Mouse (Mus musculus): ENCODE data around the gene Ggta1. TPM values are rescaled to one million over a fixed set of nuclear protein-coding genes. Genes with fewer than 3 reads are reported as not detected.

Gene Ggta1
- polyA plus RNA-seq, 1 experiment: 4.9 TPM

GRCm38 (mm10) chr2:35477999-35478811, 15.2 kb upstream of the Ggta1 start:
- peak overlapping the region; percentile 81 for H3K4me2 ChIP-seq (ENCODE audit: low read depth)
- H3K4me3 ChIP-seq: no peak overlapping the region
- no peak for TF ChIP-seq MYOG (IDR thresholded peaks at IDR 0.05; ENCODE audit: control insufficient read depth in 1 of 3, insufficient read depth in 1 of 3, insufficient read length in 2 of 3, low read depth in 2 of 3)
- TF ChIP-seq MYOD1 (IDR thresholded peaks at IDR 0.05; ENCODE audit: control insufficient read depth in 1 of 3, insufficient read length in 2 of 3, low read depth in 2 of 3): no peak
- no peak for TF ChIP-seq MAX (IDR thresholded peaks at IDR 0.05; ENCODE audit: low read depth)
- TF ChIP-seq USF1 (IDR thresholded peaks at IDR 0.05; ENCODE audit: low read depth): peak; percentile 56
- TF ChIP-seq TCF3 (IDR thresholded peaks at IDR 0.05; ENCODE audit: insufficient read length, low read depth): no peak
- TF ChIP-seq POLR2AphosphoS2 (IDR thresholded peaks at IDR 0.05; ENCODE audit: insufficient read length, low read depth): no peak
- H3K27me3 ChIP-seq (ENCODE audit: control insufficient read depth, insufficient read depth, insufficient read length): no peaks in the 10 kb centered on the region
- H3K36me3 ChIP-seq (ENCODE audit: control insufficient read depth, insufficient read depth): no peaks in the 10 kb centered on the region
- H3K79me2 ChIP-seq (ENCODE audit: control insufficient read depth, insufficient read depth): no peaks in the 10 kb centered on the region
- H3ac ChIP-seq (ENCODE audit: control insufficient read depth, insufficient read length): no peak overlapping the region

DNA sequence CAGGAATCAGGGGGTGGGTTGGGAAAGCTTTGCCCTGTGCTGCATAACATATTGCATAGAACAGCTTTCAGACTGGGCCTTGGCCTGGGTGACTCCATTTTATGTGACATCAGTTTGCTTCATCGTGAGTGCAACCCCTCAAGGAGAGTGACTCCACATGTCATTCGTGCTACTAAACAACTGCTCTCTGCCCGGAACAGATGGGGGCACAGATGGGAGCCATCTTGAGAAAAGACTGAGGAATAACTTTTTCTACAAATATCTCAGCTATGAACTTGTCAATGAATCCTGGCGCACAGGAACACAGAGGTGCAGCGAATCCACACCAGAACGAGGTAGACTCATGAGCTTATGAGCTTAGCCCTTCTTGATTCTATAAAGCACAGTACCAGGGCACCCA, 14.3 kb upstream of the Ggta1 start:
- Histone ChIP-seq H3K4me3 (no peak overlapping the region), H3K27me3 (ENCODE audit: control insufficient read depth, insufficient read depth, insufficient read length) (no peaks in the 10 kb centered on the region), H3K4me2 (ENCODE audit: low read depth) (no peak overlapping the region), H3K79me2 (ENCODE audit: control insufficient read depth, insufficient read depth) (no peaks in the 10 kb centered on the region), H3ac (ENCODE audit: control insufficient read depth, insufficient read length) (no peak overlapping the region), H3K36me3 (ENCODE audit: control insufficient read depth, insufficient read depth) (no peaks in the 10 kb centered on the region)
- no peak for TF ChIP-seq TCF12 (IDR thresholded peaks at IDR 0.05; ENCODE audit: insufficient read depth, poor library complexity, severe bottlenecking)
- TF ChIP-seq MAX (IDR thresholded peaks at IDR 0.05; ENCODE audit: low read depth): no peak
- no peak for TF ChIP-seq REST (IDR thresholded peaks at IDR 0.05; ENCODE audit: insufficient read depth, insufficient read length)
- TF ChIP-seq SRF (IDR thresholded peaks at IDR 0.05; ENCODE audit: control insufficient read depth, insufficient read length, low read depth): no peak
- no peak for TF ChIP-seq MYOD1 (IDR thresholded peaks at IDR 0.05; ENCODE audit: control insufficient read depth in 1 of 3, insufficient read length in 2 of 3, low read depth in 2 of 3)
- TF ChIP-seq USF1 (IDR thresholded peaks at IDR 0.05; ENCODE audit: low read depth): no peak
- no peak for TF ChIP-seq POLR2AphosphoS2 (IDR thresholded peaks at IDR 0.05; ENCODE audit: insufficient read length, low read depth)
- no peak for TF ChIP-seq POLR2A (IDR thresholded peaks at IDR 0.05; ENCODE audit: insufficient read length, low read depth)
- no peak for TF ChIP-seq TCF3 (IDR thresholded peaks at IDR 0.05; ENCODE audit: insufficient read length, low read depth)
- TF ChIP-seq E2F4 (IDR thresholded peaks at IDR 0.05; ENCODE audit: insufficient read depth): no peak
- TF ChIP-seq CEBPB (IDR thresholded peaks at IDR 0.05; ENCODE audit: insufficient read depth, poor library complexity, severe bottlenecking): no peak
- TF ChIP-seq MYOG (IDR thresholded peaks at IDR 0.05; ENCODE audit: control insufficient read depth in 1 of 3, insufficient read depth in 1 of 3, insufficient read length in 2 of 3, low read depth in 2 of 3): no peak

DNA sequence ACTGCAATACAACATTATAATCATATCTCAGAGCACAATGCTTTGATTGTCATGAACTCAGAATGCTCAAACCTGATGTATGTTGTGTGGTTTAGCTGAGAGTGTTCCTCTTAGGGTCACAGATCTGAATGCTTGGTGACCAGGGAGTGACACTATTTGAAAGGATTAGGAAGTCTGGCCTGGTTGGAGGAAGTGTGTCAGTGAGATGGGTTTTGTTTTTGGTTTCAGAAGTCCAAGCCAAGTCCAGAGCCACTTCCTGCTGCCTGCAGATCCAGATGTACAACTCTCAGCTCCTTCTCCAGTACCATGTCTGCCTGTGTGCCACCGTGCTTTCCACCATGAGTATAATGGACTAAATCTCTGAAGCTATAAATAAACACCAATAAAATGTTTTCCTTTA, 11.9 kb upstream of the Ggta1 start:
- no peak overlapping the region for H3K4me2 ChIP-seq (ENCODE audit: low read depth)
- no peaks in the 10 kb centered on the region for H3K27me3 ChIP-seq (ENCODE audit: control insufficient read depth, insufficient read depth, insufficient read length)
- no peak overlapping the region for H3K4me3 ChIP-seq
- no peaks in the 10 kb centered on the region for H3K36me3 ChIP-seq (ENCODE audit: control insufficient read depth, insufficient read depth)
- TF ChIP-seq POLR2A (IDR thresholded peaks at IDR 0.05; ENCODE audit: insufficient read length, low read depth) (no peak), CEBPB (IDR thresholded peaks at IDR 0.05; ENCODE audit: insufficient read depth, poor library complexity, severe bottlenecking) (no peak), TCF12 (IDR thresholded peaks at IDR 0.05; ENCODE audit: insufficient read depth, poor library complexity, severe bottlenecking) (no peak), POLR2AphosphoS2 (IDR thresholded peaks at IDR 0.05; ENCODE audit: insufficient read length, low read depth) (no peak), E2F4 (IDR thresholded peaks at IDR 0.05; ENCODE audit: insufficient read depth) (no peak), TCF3 (IDR thresholded peaks at IDR 0.05; ENCODE audit: insufficient read length, low read depth) (no peak), MYOG (IDR thresholded peaks at IDR 0.05; ENCODE audit: control insufficient read depth in 1 of 3, insufficient read depth in 1 of 3, insufficient read length in 2 of 3, low read depth in 2 of 3) (no peak), MYOD1 (IDR thresholded peaks at IDR 0.05; ENCODE audit: control insufficient read depth in 1 of 3, insufficient read length in 2 of 3, low read depth in 2 of 3) (no peak), SRF (IDR thresholded peaks at IDR 0.05; ENCODE audit: control insufficient read depth, insufficient read length, low read depth) (no peak), MAX (IDR thresholded peaks at IDR 0.05; ENCODE audit: low read depth) (no peak), USF1 (IDR thresholded peaks at IDR 0.05; ENCODE audit: low read depth) (no peak), REST (IDR thresholded peaks at IDR 0.05; ENCODE audit: insufficient read depth, insufficient read length) (no peak)
- no peak overlapping the region for H3ac ChIP-seq (ENCODE audit: control insufficient read depth, insufficient read length)
- H3K79me2 ChIP-seq (ENCODE audit: control insufficient read depth, insufficient read depth): no peaks in the 10 kb centered on the region

- no peak overlapping the region for H3ac ChIP-seq (ENCODE audit: control insufficient read depth, insufficient read length)
- no peak overlapping the region for H3K4me2 ChIP-seq (ENCODE audit: low read depth)
- H3K79me2 ChIP-seq (ENCODE audit: control insufficient read depth, insufficient read depth): no peaks in the 10 kb centered on the region
- TF ChIP-seq CEBPB (IDR thresholded peaks at IDR 0.05; ENCODE audit: insufficient read depth, poor library complexity, severe bottlenecking): peak; percentile 44; the same call in 1 of the 2 replicates
- no peak for TF ChIP-seq TCF12 (IDR thresholded peaks at IDR 0.05; ENCODE audit: insufficient read depth, poor library complexity, severe bottlenecking)
- H3K36me3 ChIP-seq (ENCODE audit: control insufficient read depth, insufficient read depth): no peaks in the 10 kb centered on the region
- H3K4me3 ChIP-seq: no peak overlapping the region
- H3K27me3 ChIP-seq (ENCODE audit: control insufficient read depth, insufficient read depth, insufficient read length): no peaks in the 10 kb centered on the region
Measured at GRCm38 (mm10) chr2:35469266-35469665, 6.2 kb upstream of the Ggta1 start.

DNA sequence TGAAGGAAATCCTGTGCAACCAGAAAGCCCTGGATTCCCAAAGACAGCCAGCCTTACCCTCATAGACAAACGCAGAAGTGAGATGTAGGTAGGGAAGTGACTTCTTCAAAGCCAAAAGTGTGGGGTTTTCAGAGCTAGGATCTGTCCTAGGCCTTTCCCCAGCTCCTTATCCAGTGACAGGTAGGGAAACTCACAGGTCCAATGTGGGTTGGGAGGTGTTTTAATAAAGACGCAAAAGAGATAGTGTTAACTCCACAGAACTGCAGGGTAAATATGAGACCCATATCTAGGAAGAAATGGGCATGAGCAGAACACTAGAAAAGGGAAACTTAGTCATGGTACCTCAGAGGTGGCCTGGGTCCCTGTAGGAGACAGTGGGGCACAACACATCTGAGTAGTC, 5.2 kb upstream of the Ggta1 start:
- no peak overlapping the region for H3K4me3 ChIP-seq
- no peaks in the 10 kb centered on the region for H3K36me3 ChIP-seq (ENCODE audit: control insufficient read depth, insufficient read depth)
- no peak overlapping the region for H3ac ChIP-seq (ENCODE audit: control insufficient read depth, insufficient read length)
- TF ChIP-seq CEBPB (IDR thresholded peaks at IDR 0.05; ENCODE audit: insufficient read depth, poor library complexity, severe bottlenecking) (no peak), TCF3 (IDR thresholded peaks at IDR 0.05; ENCODE audit: insufficient read length, low read depth) (no peak), SRF (IDR thresholded peaks at IDR 0.05; ENCODE audit: control insufficient read depth, insufficient read length, low read depth) (no peak), POLR2AphosphoS2 (IDR thresholded peaks at IDR 0.05; ENCODE audit: insufficient read length, low read depth) (no peak), MYOD1 (IDR thresholded peaks at IDR 0.05; ENCODE audit: control insufficient read depth in 1 of 3, insufficient read length in 2 of 3, low read depth in 2 of 3) (no peak), E2F4 (IDR thresholded peaks at IDR 0.05; ENCODE audit: insufficient read depth) (no peak), MAX (IDR thresholded peaks at IDR 0.05; ENCODE audit: low read depth) (no peak), USF1 (IDR thresholded peaks at IDR 0.05; ENCODE audit: low read depth) (no peak), TCF12 (IDR thresholded peaks at IDR 0.05; ENCODE audit: insufficient read depth, poor library complexity, severe bottlenecking) (no peak), MYOG (IDR thresholded peaks at IDR 0.05; ENCODE audit: control insufficient read depth in 1 of 3, insufficient read depth in 1 of 3, insufficient read length in 2 of 3, low read depth in 2 of 3) (no peak), REST (IDR thresholded peaks at IDR 0.05; ENCODE audit: insufficient read depth, insufficient read length) (no peak), POLR2A (IDR thresholded peaks at IDR 0.05; ENCODE audit: insufficient read length, low read depth) (no peak)
- H3K79me2 ChIP-seq (ENCODE audit: control insufficient read depth, insufficient read depth): no peaks in the 10 kb centered on the region
- H3K27me3 ChIP-seq (ENCODE audit: control insufficient read depth, insufficient read depth, insufficient read length): no peaks in the 10 kb centered on the region
- H3K4me2 ChIP-seq (ENCODE audit: low read depth): no peak overlapping the region

All from myocyte (in vitro differentiated cells).